Mouse (Mus musculus) embryo, embryonic 10.5 days (tissue): ENCODE measurements around the gene Adgrg4.

Experiments
- DNase-seq: peaks from one replicate; pipeline ENCODE4 v3.0.0-alpha.2; 2015; ENCODE audit warnings: low spot score

Adgrg4 gene

GRCm38 (mm10) chrX:56869863-56870262 is at the start of gene Adgrg4:
TSS of gene Adgrg4 (plus strand) at chrX:56870163.
- DNase-seq, result no peak

DNA sequence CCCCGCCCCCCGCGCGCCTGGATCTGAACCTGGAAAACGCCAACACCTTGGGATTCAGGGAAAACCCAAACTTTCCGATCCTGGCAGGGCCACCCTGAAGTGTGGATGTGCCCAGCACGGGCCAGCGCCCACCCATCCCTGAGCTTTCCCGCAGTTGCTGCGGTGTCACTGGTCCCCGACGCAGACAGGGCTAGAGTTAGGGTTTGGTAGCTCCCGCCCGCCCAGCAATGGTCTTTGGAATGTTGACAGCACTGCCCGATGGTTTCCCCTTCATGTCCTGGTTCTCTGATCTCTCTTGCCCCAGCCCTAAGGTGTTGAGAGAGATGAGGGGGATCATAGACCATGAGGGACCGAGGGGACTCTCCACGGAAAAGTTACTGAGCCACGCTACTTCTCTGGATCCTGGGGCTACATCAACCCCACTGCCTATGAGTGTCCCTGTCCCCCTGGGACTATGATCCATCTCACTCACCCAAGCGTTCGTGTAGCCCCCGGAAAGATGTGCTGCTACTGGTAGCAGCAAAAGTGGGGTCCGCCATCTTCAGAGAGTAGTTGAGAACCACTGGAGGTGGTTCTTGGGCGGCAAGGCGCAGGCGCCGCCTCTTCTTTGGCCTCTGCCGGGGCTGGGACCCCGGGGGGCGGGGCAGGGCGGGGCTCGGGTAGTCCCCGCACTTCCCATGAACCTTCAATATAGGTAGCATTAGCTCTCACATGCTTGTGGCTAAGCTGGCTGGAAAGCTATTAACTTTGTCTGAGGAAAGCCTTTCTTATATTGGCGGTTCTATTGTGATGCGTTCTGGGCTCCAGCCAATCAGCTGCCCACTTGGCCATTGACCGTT is 48.0 kb upstream of the Adgrg4 start, which contains the start of gene Map7d3:
Map7d3 (minus strand) TSS at position 562 of the 839 bp plus-strand sequence.
- peak; percentile 30 for DNase-seq

GRCm38 (mm10) chrX:56827492-56827891 is 42.5 kb upstream of the Adgrg4 start:
- no peak for DNase-seq

- no peak for DNase-seq
Observed at GRCm38 (mm10) chrX:56835842-56836241, 34.1 kb upstream of the Adgrg4 start.

DNA sequence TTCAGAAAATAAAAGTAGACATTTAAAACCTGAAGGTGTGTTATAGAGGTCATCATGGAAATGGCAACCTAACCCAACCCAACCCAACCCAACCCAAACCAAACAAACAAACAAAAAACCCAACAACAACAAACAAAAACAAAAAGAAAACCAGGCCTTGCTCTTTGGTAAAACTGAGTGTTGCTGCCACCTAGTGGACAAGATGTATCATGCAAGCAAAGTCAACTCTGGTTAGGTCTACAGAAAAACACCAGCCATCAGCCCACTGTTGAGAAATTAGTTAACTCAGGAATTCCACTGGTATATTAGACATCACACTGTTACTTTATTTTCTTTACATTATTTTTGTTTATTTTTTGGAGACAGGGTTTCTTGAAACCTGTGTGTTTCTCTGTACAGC is 30.6 kb upstream of the Adgrg4 start:
- DNase-seq, result peak; percentile 43

DNA sequence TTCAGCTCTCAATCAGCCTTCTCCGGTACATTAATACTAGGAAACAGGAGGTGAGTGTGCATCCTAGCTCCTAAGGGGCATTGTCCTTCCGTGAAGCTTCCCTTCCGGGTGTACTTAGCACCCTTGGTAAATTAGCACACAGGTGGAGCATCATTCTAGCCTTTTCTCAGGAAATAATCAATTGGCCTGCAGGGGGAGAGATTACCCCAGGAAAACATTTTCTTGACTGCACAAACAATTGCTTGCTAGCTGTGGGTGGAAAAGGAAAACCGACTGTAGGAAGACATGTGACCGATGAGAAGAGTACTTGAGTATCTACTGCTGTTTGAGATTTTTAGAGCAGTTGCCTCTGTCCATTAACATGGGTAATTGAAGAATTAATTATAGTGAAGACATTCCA is 28.7 kb upstream of the Adgrg4 start:
- DNase-seq, result no peak

- DNase-seq, result no peak
Observed at GRCm38 (mm10) chrX:57012891-57013290, 142.9 kb downstream of the Adgrg4 start.

DNA sequence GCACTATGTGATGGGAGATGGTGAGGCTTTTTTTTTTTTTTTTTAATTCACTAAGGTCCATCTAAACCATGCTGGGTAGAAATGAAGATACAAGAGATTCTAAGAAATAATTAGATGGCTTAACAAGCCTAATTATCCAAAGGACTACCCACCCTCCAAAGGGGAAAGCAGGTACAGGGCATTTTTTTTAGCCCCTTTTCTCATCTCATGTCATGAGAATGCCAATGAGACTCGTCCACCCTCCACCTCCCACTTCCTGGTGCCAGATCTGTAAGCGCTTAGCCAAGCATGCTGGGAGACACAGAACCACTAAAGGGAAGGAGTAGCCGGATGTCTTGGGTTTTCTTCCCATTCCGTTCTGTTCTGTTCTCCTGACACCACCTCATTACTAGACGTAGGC is 172.8 kb downstream of the Adgrg4 start, which contains the start of gene Brs3:
Brs3 (plus strand) TSS at position 301 of the 400 bp plus-strand sequence.
- DNase-seq, result no peak

GRCm38 (mm10) chrX:57043869-57044268 is 173.9 kb downstream of the Adgrg4 start:
- DNase-seq, result no peak
